Mouse (Mus musculus): ENCODE measurements around the gene Hist1h2bp. TPM values are rescaled to one million over a fixed set of nuclear protein-coding genes. Genes with fewer than 3 reads are reported as not detected.
"Not testable (repeated sequence)": the region's sequence is repeated elsewhere in the genome, so short reads cannot be mapped to it uniquely, and the experiment has no call there.

Gene Hist1h2bp
- total RNA-seq, 2 experiments from 2014 or later = 5.0 to 13.2 TPM

DNA sequence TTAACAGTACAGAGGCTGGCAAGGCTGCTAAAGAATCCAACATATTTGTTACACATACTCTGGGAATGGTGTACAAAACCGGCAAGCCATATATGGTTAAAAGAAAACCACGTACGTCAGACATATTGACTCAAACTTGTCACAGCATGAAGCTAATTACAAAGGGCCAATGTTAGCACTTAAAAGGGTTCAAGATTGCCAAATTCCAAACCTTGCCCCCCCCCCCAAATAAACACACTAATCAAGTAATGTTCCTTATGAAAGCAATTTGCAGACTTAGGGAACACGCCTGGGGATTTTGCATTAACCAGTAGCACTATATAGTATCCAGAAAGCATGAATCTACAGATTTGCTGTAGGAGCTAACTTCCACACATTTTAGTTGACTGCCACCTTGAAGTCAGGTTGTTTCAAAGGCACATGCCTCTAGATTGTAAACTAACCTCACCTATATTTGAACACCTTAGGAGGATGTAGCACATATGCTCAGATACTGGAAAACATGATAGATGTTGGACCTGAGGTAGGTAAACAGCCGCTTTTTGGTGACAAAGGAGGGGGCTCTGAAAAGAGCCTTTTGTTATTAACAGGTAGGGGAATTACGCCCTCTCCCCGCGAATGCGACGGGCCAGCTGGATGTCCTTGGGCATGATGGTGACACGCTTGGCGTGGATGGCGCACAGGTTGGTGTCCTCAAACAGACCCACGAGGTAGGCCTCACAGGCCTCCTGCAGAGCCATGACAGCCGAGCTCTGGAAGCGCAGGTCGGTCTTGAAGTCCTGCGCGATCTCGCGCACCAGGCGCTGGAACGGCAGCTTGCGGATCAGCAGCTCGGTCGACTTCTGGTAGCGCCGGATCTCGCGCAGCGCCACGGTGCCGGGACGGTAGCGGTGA, 4.7 kb upstream of the Hist1h2bp start:
- peak in 1 of 2 experiments; percentile 30 for DNase-seq (ENCODE audit: extremely low spot score in 1 of 2, low spot score in 1 of 2)

GRCm38 (mm10) chr13:21783255-21783617, 4.0 kb upstream of the Hist1h2bp start, which contains the start of gene Hist1h3i:
TSS of gene Hist1h3i (minus strand) at chr13:21783370.
- peak; percentile 24 to 36 for DNase-seq (ENCODE audit: extremely low spot score in 1 of 2, low spot score in 1 of 2)

GRCm38 (mm10) chr13:21783734-21784161, 3.5 kb upstream of the Hist1h2bp start:
- peak in 1 of 2 experiments; percentile 21 for DNase-seq (ENCODE audit: extremely low spot score in 1 of 2, low spot score in 1 of 2)

DNA sequence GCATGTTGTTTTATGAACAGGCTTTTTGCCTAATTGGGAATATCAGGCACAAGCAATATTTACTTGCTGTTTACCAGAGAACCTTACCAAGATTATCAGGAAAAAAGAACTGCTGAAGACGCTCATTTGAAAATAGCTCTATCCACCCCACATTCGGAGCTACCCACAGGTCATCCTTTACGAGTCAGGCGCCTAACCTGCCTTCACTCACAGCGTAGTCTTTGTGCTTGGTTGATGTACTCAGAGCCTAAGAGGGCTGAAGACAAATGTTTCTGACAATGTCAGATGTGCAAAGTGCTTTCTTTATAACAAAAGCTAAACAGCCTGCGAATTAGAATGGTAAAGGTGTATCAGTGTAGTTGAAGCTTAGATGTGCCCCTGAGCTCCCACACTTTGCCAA, 3.0 kb upstream of the Hist1h2bp start:
- DNase-seq (ENCODE audit: extremely low spot score in 1 of 2, low spot score in 1 of 2) = no peak

- no peak for DNase-seq (ENCODE audit: extremely low spot score in 1 of 2, low spot score in 1 of 2)
These were observed 917 bp upstream of the Hist1h2bp start for GRCm38 (mm10) chr13:21786189-21786898.

- no peak for DNase-seq (ENCODE audit: extremely low spot score in 1 of 2, low spot score in 1 of 2)
These were observed 716 bp downstream of the Hist1h2bp start for GRCm38 (mm10) chr13:21787760-21788593.

DNA sequence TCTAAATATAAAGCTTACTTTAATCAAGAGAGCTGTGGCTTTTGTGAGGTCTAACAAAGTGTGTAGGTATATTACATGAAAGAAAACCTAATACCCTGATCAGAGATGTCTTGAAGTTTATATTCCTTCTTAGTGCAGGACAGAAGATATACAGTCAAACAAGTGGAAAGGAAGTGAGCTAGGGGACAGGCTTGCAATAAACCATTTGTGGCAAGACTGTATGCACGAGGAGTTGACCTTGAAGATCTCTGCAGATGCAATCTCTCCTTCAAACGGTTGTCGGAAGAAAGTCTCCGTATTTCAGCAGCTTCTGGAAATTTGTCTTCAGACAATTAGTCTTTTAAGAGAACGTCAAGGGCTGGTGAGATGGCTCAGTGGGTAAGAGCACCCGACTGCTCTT, 2.7 kb downstream of the Hist1h2bp start:
- no peak for DNase-seq (ENCODE audit: extremely low spot score in 1 of 2, low spot score in 1 of 2)

DNA sequence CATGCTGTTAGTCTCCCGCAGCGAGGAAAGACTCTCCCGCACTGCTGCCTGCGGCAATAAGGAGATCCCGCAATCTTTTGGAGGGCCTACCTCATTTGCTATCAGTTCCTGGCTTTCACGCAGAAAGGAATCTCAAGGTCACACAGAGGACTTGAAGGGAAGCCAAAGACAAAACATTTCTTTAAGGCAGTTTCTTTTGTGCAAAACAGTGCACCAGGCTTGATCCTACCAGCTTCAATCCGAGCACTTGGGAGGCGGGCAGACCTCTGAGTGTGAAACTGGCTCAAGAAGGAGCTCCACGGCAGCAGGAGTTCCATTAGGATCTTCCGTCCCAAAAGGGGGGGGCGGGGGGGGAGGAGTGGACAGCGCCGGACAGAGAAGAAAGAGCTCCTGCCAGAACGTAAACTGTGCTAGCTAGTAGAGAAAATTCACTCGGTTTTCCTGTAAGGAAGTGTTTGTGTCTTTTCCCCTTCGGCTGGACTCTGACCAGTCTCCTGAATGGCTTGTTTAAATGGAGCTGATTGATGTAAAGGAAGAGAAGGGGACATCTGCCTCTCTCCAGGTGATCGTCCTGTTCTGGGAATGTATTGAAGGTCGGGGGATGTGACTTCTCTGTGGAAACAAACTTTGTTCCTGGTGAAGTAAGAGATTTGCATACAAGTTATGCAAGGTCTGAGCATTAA, 3.5 kb downstream of the Hist1h2bp start:
- no peak for DNase-seq (ENCODE audit: extremely low spot score in 1 of 2, low spot score in 1 of 2)

GRCm38 (mm10) chr13:21795584-21795983, 8.3 kb downstream of the Hist1h2bp start:
- no peak for DNase-seq (ENCODE audit: extremely low spot score in 1 of 2, low spot score in 1 of 2)

- DNase-seq (ENCODE audit: extremely low spot score in 1 of 2, low spot score in 1 of 2) = not testable (repeated sequence)
These were observed 9.9 kb downstream of the Hist1h2bp start for GRCm38 (mm10) chr13:21797163-21797562.

DNA sequence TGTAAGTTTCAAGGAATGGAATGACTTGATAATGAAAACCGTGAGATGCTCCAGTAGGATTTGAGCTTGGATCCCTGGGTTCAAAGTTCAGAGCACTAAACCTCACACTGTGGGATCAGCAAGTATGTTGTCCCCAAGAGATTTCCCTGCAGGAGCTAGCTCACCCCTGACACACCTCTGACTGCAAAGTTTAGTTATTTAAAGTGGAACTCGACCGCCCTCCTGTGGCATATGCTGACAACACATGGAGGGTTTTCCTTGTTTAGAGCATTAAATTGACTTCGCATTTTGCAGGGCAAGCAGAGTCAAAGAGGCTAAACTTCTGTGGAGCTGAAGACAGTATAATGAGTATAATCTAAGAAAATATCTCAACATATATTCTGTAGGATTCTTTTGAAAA, 15.8 kb downstream of the Hist1h2bp start:
- DNase-seq (ENCODE audit: extremely low spot score in 1 of 2, low spot score in 1 of 2) = not testable (repeated sequence)

GRCm38 (mm10) chr13:21810073-21810472, 22.8 kb downstream of the Hist1h2bp start, which contains the start of the genes Hist1h2bq and Hist1h2ao:
TSS of gene Hist1h2bq (minus strand) at chr13:21810197.
TSS of gene Hist1h2ao (plus strand) at chr13:21810465.
- not testable (repeated sequence) for DNase-seq (ENCODE audit: extremely low spot score in 1 of 2, low spot score in 1 of 2)

GRCm38 (mm10) chr13:21811074-21811473, 23.8 kb downstream of the Hist1h2bp start:
- DNase-seq (ENCODE audit: extremely low spot score in 1 of 2, low spot score in 1 of 2) = not testable (repeated sequence)

GRCm38 (mm10) chr13:21811539-21811938, 24.3 kb downstream of the Hist1h2bp start, which contains the start of gene Hist1h4m:
TSS of gene Hist1h4m (plus strand) at chr13:21811746.
- peak; percentile 25 to 29 for DNase-seq (ENCODE audit: extremely low spot score in 1 of 2, low spot score in 1 of 2)

GRCm38 (mm10) chr13:21812092-21812491, 24.8 kb downstream of the Hist1h2bp start:
- not testable (repeated sequence) for DNase-seq (ENCODE audit: extremely low spot score in 1 of 2, low spot score in 1 of 2)

DNA sequence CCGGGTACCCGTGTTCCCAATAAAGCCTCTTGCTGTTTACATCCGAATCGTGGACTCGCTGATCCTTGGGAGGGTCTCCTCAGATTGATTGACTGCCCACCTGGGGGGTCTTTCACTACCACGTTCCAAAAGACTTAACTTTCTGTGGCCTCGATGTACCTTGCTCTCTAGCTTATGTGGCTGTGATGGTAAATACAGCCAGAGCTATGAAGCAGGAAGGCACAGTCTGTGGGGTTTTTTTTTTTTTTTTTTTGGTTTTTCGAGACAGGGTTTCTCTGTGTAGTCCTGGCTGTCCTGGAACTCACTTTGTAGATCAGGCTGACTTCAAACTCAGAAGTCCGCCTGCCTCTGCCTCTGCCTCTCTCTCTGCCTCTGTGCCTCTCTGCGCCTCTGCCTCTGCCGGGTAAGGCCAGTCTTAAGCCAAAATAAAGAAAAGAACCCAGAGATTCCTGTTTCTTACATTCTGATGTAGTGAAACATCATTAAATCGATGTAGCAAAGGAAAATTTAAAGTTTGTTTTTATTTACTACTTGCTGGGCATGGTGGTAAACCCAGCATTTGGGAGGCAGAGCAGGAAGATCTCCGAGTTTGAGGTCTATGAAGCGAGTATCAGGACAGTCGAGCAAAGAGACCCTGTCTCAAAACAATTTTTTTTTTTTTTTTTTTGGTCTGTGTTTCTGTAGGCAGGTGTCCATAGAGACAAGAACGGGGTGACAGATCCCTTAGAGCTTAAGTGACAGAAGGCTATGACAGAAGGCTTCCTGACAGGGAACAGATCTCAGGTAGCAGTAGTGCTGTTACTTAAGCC, 33.0 kb downstream of the Hist1h2bp start:
- not testable (repeated sequence) for DNase-seq (ENCODE audit: extremely low spot score in 1 of 2, low spot score in 1 of 2)

- no peak for DNase-seq (ENCODE audit: extremely low spot score in 1 of 2, low spot score in 1 of 2)
These were observed 41.2 kb downstream of the Hist1h2bp start for GRCm38 (mm10) chr13:21828511-21828910.

DNA sequence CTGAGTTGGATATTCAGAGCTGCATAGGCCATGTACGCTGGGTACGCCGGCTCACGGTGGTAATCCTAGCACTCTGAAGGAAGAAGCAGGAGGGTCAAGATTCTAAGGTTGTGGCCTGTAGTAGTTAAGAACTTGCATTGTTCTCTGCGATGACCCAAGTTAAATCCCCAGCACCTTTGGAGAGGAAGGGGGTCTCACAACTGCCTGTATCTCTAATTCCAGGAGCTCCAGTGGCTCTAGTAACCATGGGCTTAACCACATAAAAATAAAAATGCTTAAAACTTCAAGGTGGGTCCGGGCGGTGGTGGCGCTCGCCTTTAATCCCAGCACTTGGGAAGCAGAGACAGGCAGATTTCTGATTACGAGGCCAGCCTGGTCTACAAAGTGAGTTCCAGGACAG, 43.1 kb downstream of the Hist1h2bp start:
- no peak for DNase-seq (ENCODE audit: extremely low spot score in 1 of 2, low spot score in 1 of 2)

Measured in layer of hippocampus, postnatal 25 days (tissue).